Mouse (Mus musculus) T-cell, adult 2 months (primary cell): ENCODE data around the gene Cyp1a2.

ENCODE experiments used
- DNase-seq: peaks from one replicate; pipeline ENCODE4 v3.0.0; 2022; ENCODE audit warnings: low spot score

Gene Cyp1a2

DNA sequence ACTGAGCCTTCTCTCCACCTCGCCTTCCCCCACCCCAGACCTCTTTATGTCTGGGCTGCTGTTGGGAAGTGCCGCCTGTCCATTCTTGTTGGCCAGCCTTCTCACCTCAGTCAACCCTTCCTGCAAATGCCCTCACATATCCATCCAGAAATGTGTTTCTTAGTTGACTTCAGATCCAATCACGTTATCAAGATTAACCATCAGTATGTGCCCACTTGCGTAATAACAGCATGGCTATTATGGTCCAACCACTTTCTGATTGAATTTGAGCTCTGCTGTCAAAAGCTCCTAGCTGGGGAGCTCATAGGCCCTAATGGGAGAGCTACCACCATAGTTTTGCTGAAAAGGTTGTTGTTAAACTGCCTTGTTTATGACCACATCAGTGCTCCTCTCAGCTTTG is 12.5 kb downstream of the Cyp1a2 start:
- DNase-seq: no peak

DNA sequence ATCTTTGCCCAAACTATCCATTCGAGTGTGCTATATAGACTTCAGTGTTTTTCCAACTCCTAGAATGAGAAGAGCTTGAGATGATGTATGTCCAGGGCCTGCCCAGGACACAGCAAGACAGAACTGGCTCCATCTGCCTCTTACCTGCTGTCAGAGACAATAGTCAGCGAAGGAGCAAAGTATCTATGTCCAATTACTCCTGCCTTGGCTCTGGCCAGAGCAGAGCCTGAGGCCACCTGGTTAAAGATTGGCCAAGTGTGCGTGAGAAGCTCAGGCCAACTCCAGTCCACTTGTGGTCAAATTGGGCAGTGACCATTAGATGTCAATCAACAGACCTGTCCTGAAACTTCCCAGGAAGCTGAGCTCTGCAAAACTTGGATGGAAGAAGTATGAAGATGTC is 13.9 kb downstream of the Cyp1a2 start:
- no peak for DNase-seq

DNA sequence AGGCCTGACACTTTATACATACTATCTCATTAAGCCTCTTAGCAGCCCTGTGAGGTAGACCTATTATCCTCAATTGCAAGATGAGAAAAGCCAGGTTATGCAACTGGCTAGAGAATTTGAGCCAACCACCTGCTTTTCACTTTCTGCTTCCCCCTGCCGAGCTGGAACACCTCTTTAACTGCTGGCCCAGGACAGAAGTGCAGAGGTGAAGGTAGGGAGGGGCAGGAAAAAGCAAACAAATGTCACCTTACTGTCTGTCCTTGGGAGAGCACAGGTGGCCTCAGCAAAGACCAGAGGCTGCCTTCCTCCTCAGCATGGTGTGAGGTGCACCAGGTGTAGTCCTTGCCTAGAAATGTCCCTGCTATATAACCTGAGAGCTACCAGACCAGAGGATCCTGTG is 15.2 kb downstream of the Cyp1a2 start:
- DNase-seq: no peak

DNA sequence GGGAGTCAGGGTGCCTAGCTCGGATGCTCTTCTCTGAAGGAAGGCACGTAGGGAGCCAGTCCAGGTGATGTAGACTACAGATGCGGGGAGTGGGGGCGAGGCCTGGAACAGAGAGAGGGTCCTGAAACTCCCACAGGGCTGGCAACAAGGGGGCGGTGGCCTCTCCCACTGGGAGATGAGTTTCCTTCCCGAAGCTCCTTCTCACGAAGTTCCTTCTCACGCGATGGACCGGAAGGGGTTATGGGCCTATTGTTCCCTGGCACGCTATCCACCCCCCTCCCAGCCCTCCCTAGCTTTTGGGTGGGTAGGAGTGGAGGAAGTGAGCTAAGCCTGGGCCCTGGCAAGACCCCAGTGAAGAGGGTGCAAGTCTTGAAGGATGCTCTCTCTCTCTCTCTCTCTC is 15.7 kb downstream of the Cyp1a2 start:
- no peak for DNase-seq

DNA sequence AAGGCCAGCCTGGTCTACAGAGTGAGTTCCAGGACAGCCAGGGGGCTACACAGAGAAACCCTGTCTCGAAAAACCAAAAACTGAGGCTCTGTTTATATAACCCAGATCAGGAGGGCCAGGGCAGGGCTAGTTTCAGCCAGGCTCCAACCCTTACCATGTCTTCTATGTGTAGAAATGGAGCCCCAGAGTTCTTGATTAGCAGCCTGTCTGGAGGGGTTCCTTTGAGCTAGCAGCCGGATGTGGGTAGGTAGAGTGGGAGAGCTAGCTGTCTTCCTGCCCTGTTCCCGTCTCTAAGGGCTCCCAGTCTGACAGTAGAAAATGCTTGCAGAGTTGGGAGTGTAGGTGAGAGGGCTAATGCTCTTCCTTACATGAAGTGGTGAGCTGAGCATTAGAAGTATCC is 16.4 kb downstream of the Cyp1a2 start:
- peak; percentile 51 for DNase-seq

DNA sequence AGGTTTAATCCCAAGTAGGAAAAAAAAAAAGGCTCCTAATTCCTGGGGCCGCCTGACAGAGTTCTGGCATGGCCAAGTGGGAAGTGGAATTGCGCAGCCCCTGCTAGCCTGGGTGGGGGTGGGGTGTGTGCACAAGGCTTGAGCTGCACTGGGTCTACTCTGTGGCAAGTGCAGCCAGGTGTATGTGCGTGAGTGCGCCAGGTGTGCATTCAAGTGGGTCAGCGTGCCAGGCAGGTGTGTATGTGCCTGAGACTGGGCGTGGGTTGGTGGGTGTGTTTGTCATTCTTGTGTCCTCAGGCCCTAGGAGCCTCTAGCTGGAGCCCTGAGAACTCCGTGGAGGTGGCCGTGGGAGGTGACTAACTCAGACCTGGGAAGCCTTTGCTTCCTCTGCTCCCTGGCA is 17.0 kb downstream of the Cyp1a2 start:
- DNase-seq: no peak

DNA sequence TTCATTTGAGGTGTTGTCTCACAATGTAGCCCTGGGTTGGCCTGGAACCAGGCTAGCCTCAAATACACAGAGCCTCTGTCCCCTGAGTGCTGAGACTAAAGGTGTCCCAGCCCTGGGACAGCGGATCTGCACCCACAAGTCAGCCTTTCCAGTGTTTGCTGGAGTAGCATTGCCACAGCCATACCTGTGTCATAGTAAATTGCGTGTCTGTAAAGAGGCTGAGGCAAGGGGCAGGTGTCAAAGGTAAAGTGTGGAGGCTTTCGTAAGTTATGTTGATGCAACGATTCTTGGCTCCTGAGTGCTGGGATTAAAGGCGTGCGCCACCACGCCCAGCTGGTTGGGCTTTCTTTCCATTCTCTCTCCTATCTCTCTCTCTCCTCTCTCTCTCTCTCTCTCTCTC is 18.9 kb downstream of the Cyp1a2 start:
- no peak for DNase-seq

DNA sequence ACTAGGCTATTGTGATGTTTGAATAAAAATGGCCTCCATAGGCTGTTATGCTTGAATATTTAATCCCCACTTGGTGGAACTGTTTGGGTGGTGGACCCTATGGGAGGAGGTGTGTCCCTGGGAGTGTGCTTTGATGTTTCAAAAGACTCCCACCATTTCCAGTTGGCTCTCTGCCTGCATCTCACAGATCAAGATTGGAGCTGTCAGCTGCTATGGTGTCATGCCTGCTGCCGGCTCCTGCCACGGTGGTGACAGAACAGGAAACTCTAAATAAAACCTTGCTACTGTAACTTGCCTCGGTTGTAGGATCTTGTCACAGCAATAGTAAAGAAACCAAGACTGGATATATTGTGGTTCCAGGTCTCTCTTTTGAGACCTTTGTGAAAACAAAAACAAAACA is 22.0 kb downstream of the Cyp1a2 start:
- no peak for DNase-seq

DNA sequence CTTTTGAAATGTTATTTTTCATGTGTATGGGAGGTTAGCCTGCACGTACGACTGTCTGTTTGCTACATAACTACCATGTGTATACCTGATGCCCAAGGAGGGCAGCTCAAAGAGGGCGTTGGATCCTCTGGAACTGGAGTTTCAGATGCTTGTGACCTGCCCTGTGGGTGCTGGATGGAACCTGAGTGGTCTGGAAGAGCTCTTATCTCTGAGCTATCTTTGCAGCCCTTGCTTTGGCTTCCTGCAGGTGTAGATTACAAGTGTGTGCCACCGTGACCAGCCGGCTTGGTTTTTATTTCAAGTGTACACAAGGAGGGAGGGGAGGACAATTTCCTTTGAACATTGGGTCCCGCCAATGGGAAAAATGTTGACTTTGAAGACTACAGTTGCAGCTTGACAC is 23.0 kb downstream of the Cyp1a2 start:
- DNase-seq: no peak

DNA sequence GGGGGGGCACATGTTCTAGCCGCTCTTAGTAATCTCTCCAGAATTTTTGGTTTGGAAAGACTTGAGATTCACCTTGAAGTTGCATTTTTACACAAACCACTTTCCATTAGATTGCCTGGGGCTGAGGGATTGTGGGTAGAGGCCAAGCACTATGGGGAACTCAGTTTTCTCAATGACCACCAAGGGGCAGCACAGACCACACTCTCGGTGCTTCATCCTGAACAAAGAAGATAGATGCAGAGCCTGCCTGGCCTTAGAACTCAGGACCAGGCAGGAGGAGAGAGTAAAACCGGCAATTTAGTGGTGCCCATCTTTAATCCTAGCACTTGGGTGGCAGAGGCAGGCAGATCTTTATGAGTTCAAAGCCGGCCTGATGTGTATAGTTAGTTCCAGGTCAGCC is 23.7 kb downstream of the Cyp1a2 start:
- peak; percentile 72 for DNase-seq

DNA sequence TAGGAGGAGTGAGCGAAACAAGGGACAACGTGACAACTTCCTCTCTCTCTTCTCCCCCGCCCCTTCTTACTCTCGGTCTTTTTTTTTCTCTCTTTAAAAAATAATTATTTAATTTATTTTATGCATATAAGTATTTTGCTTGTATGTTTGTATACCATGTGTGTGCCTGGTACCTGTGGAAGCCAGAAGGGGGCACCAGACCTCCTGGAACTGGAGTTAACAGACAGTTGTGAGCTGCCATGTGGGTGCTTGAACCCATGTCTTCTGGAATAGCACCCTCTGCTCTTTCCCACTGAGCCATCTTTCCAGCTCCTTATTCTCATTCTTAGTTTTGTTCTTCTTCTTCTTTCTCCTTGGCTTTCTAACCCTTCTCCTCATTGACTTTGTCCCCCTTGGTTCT is 24.5 kb downstream of the Cyp1a2 start:
- no peak for DNase-seq

DNA sequence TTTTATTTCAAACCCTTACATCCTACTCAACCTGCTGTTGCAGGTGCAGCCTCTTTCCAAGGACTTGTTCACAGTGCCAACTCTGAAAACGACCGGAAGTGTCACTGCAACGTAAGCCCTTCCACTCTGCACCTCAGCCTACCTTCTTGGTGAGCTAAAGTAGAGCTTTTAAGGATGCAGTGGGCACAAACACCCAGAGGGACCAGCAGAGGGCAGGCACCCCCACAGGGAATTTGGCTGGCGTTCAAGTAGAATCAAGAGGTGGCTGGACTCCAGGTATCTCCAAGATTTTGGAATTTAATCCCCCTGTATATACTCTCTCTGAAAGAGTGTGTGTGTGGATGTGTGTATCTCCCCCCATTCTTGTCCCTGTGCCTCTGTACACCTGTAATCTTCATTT is 25.7 kb downstream of the Cyp1a2 start:
- DNase-seq: no peak

DNA sequence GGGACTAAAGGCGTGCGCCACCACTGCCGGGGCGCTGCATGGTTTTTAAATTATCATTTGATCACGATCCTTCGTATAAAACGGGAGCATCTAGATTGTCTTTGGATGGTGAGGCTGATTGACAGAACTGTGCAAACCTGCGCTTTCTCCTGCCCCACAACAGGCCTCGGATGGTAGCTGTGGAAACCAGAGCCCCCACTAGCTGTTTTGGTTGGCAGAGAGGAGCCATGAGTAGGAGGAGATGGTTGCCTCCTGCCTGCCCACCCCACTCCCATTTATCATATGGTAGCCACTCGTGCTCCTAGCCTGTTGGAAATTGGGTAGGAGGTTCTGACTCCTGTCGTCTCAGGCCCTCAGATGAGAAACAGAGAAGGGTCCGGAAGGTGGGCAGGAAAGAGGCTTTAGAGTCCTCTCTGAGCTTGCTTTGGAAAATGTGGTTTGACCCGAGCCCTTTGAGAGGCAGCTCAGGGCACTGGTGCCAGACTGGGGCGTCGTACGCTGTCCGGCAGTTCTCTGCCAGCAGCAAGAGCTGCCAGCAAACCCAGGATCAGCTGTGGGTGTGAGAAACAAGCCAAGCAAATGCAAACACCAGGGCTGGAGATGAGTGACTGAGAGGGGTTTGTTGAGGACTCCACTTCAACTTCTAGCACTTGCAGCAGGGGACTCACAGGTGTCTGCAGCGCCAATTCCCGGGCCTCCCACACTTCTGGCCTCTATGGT is 26.7 kb downstream of the Cyp1a2 start:
- DNase-seq: no peak

DNA sequence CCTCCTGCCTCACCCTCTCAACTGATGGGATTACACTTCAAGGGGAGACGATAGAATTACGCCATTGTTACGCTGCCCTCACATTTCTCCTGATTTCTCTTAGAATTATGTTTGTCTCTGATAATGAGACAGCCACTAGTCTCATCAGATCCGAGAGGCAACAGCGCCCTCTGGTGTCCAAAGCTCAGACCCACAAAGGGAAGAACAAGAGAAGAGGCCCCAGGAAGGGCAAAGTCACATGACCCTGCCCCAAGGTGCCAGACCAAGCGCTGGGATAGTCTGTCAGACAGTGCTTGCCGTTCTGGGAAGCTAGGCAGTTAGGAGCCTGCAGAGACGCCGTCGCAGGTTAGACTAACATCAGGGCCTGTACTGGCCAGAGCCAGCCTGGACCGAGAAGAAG is 27.8 kb downstream of the Cyp1a2 start:
- peak; percentile 92 for DNase-seq

DNA sequence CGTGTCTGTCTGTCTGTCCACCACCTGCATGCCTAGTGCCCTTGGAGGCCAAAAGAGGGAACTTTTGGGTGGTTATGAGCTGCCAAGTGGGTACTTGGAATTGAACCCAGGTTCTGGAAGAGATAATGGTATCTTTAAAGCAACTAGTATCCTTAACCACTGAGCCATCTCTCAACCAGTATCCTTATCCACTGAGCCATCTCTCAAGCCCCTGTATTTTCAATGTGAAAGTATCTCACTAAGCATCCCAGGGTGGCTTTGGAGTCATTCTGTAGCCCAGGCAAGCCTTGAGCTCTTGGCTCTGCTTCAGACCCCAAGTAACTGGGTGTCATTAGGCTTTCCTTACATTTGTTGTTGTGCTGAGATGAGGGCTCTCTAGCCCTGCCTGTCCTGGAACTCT is 28.5 kb downstream of the Cyp1a2 start:
- no peak for DNase-seq

DNA sequence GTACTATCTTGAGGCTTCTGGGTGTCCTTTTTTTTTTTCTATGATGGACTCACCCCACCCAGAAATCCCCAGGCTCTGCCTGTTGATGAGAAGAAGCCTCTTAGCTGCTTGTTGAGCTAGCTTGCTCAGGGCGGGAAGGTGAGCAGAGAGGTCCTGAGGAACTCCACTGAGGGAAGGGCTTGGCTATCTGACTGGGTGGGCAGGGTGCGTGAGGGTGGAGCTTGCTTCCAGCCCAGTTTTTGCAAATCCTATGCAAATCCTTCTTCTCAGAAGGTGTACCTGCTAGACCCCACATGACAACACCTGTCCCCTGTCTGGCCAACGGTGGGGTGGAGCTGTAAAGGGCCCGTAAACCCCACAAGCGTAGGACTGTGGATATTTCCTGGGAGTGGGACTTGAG is 30.2 kb downstream of the Cyp1a2 start, which contains the start of gene Csk:
Csk (minus strand) TSS at position 349 of the 400 bp plus-strand sequence.
- DNase-seq: no peak

DNA sequence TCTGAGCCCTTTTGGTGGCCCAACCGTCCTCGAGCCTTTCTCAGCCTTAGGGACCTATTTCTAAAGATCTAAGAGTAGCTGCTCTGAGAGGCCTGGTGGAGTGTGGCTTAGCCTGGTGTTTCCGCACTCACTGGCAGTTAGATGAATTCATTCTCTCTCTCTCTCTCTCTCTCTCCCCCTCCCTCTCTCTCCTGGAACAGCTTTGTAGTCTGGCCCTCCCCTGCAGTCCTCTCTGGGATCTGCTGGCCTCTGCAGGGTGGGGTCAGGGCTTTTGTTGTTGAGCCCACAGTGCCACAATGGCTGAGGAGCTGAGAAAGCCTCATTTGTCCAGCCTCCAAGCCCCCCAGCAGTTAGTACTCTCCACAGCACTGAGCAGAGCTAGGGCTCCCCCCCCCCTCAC is 30.6 kb downstream of the Cyp1a2 start:
- DNase-seq: no peak

DNA sequence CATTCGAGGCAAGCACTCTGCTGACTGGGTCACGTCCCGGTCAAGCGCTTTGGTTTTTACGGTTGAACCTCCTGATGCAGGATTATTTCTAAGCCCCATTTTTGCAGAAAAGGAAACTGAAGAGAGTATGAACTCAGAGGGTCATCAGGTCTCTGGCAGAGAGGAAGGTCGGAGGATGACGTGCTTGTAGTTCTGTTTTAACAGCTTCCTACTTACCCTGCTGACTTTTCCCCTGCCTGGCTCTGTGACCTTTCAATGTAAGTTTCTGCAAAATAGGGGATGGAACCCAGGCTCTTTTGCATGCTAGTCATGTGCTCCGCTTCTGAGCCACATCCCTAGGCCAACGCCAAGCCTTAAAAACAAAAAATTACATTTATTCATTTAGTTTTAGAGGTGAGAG is 31.2 kb downstream of the Cyp1a2 start:
- no peak for DNase-seq

DNA sequence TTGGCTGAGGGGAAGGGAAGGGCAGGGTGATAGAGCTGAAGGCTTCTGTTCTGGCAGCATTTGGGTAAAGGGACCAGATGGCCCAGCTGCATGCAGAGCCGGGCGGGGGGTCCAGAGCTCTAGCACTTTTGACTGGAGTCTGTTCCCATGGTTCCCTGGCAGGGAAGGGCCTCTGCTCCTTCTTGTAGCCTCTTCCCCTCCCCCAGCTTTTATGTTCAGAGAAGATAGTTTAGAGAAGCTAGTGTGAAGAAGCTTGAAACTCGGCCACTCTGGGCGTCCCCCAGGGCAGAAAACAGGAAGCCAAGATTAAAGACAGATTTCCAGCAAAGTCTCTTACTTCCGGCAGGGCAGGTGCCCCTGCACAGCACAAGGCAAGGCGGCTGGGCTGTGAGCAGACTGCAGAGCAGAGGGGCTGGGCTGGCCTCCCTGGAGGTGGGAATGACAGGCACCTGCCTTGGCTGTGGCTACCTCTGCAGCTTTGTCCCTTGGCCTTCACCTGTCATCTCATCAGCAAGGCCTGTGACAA is 32.7 kb downstream of the Cyp1a2 start:
- DNase-seq: peak; percentile 72

DNA sequence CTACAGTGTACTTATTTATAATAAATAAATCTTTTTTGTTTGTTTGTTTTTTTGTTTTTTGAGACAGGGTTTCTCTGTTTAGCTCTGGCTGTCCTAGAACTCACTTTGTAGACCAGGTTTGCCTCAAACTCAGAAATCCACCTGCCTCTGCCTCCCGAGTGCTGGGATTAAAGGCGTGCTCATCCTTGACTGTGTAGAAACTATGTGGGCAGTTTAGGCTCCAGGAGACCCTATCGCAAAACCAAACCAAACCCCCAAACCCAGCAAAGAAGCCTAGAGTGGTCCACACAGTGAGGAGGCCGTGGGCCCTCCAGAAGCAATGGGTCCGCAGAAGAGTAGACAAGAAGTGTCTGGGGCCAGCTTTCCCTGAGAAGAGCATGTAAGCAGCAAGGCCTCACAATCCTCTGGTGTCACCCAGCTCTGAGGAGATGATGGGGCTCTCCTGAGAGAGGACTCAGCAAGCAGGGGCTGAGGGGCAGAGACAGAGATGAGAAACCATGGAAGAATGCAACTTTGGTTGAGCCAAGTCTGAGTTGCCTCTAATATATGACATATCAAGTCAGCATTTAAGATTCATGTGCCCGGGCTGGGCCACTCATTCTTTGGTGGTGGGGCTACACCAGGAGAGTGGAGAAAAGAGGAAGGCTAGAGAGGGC is 33.2 kb downstream of the Cyp1a2 start:
- no peak for DNase-seq

DNA sequence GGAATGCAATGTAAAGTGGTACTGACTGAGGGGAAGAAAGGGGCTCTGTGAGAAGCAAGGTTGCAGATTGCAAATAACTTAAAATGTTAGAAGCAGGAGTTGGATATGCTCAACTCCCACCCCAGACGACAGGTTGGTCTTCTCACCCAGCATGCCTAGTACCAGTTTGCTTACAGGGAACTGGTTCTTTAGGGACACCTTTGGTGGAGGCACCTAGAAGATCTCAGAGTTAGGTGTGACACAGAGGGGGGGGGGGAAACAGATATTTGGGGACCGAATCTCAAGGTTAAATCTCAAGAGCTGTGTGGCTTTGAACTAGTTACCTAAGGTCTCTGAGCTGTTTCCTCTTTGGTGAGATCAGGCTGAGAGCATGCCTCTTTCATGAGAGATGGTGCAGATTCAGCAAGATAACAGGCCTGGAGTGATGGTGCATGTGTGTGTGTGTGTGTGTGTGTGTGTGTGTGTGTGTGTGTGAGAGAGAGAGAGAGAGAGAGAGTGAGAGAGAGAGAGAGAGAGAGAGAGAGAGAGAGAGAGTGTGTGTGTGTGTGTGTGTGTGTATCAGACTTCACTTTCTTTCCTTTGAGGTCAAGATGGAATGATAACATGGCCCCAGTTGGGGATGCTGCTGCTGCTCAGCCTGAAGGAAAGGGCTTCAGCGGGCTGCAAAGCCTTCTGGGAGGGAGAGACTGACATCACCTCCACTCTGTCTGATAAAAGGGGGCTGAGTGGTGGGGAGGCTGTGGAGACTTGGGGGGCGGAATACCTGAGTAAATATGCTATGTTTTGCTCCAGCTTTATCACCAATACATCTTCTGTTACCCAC is 36.0 kb downstream of the Cyp1a2 start:
- DNase-seq: peak; percentile 75

DNA sequence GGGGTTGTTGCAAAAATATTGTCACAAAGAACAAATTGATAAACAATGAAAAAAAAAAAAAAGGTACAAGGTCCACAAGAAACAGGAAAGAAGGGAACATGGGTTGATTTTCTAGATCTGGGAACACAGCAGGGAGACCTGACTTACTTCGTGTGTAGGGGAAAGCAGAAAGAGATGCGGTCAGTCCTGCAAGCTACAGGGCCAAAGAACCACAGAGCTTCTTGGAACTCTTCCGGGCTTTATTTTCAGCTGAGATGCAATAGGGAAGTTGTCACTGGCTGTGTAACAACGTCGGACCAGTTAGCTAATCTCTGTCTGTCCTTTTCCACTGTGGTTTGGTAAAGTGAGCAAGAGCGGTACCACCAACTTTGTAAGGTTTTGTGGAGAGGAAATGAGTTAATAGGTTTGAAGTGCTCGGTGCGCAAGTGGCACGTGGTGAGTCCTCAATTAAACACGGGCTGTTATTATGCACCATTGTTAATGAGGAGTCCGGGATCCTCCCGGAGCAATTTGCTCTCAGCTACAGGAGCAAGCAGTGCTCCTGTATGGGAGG is 36.9 kb downstream of the Cyp1a2 start:
- peak; percentile 56 for DNase-seq
